Mouse (Mus musculus) cerebellum, adult 2 months (tissue): ENCODE measurements around the gene Vamp3. TPM values are rescaled to one million over a fixed set of nuclear protein-coding genes. Genes with fewer than 3 reads are reported as not detected.

Experiments used
- DNase-seq, 2 experiments: peaks; one replicate each; pipeline ENCODE4 v3.0.0; 2021
- H3K27ac ChIP-seq: fragments of 200-500 bp; 2 replicates; pipeline ENCODE4 v1.5.1; 2012; ENCODE audit warnings: low read length, control low read depth, inconsistent platforms; ENCODE audit not compliant: insufficient read depth
- H3K27me3 ChIP-seq: fragments of 200-500 bp; 2 replicates; pipeline ENCODE4 v1.6.1; 2012; ENCODE audit warnings: inconsistent platforms, mild to moderate bottlenecking, low read length, moderate library complexity; ENCODE audit not compliant: control insufficient read depth, insufficient read depth
- H3K4me1 ChIP-seq: fragments of 200-500 bp; 2 replicates; pipeline ENCODE4 v1.6.1; 2011; ENCODE audit warnings: low read length; ENCODE audit not compliant: control insufficient read depth, insufficient read depth
- H3K4me3 ChIP-seq: fragments of 200-500 bp; replicated peaks from 2 replicates; pipeline ENCODE3; 2011; ENCODE audit warnings: mild to moderate bottlenecking, low read depth, low read length, control low read depth; ENCODE audit not compliant: insufficient read depth
- CTCF ChIP-seq: fragments of 200-500 bp; IDR thresholded peaks from 2 replicates; pipeline ENCODE4 v1.5.1; 2011; ENCODE audit warnings: low read depth, mild to moderate bottlenecking, control low read depth, low read length, moderate library complexity, borderline replicate concordance; ENCODE audit not compliant: insufficient read depth
- POLR2A ChIP-seq: fragments of 200-500 bp; IDR thresholded peaks from 2 replicates; pipeline ENCODE4 v1.6.1; 2011; ENCODE audit warnings: low read length, control low read depth, borderline replicate concordance; ENCODE audit not compliant: insufficient read depth
- WGBS: fragments of 180-500 bp; shearing (Covaris S2); methylation state at CpG from one replicate; pipeline ENCODE4 v1.1.7; 2018; 5-methylcytosine and 5-hydroxymethylcytosine counted together
- polyA plus RNA-seq: library from polyadenylated mRNA; depleted of rRNA; stranded (reverse); fragments of >200 nt; gene quantifications from 2 replicates; pipeline ENCODE4 v1.2.3, GENCODE M21; 2012

Gene Vamp3
- polyA plus RNA-seq, 1 experiment = 67.9 TPM

DNA sequence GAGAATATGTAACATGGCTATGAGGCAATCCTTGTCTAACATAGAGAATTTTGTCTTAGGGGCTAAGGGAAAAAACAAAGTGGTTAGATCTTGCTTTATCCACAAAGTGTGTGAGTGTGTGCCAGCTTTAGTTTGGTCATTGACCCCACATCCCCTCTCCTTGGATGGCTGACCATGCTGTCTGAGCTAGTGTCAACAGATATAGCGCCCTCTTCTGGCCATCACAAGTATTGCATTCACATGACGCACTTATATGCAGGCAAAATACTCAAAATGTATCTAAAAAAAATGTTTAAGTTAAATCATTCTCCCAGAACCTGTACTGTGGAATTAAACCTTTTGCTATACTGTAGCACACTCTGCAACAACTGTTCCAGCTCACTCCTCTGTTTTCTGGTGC lies 37.4 kb upstream of the Vamp3 start:
- peak in 1 of 2 experiments; percentile 43 for DNase-seq
- WGBS = 42% methylated on average over 2 of the region's 2 CpGs
- TF ChIP-seq CTCF (peak; percentile 70), POLR2A (no peak)

DNA sequence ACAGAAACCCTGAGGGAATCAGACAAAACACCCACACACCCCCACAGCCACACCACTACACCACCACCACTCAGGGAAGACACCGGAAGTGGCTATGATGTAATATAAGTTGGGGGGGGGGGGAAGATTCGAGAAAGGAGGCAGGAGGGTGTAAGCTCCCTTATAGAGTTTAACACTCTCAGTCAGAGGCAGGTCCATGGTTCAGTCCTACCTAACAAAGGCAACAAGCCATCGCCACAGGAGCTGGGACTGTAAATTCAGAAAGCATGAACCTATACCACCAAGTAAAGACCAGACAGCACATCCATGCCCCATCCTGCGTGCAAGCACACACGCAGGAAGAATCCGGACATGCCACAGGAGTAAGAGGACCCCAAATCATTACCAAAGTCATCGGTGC lies 31.5 kb upstream of the Vamp3 start, which contains the start of gene Gm13090:
Gm13090 (plus strand) TSS at position 301 of the 400 bp plus-strand sequence.
- H3K4me1 ChIP-seq = peaks cover 56% of the 10 kb centered on the region
- no peak for TF ChIP-seq POLR2A
- no peak for TF ChIP-seq CTCF
- H3K27ac ChIP-seq = peak within 1 kb of the TSS; percentile 97
- no peaks in the 10 kb centered on the region for H3K27me3 ChIP-seq
- H3K4me3 ChIP-seq = peak within 1 kb of the TSS; percentile 9
- no peak for DNase-seq
- 50% methylated on average over 7 of the region's 7 CpGs for WGBS

More for the DNA sequence above, 37.4 kb upstream of the Vamp3 start:
- Histone ChIP-seq H3K4me3 (no peak overlapping the region), H3K27me3 (no peaks in the 10 kb centered on the region), H3K27ac (peak overlapping the region; percentile 34; the same call in 1 of the 2 replicates), H3K4me1 (peaks cover 61% of the 10 kb centered on the region)

DNA sequence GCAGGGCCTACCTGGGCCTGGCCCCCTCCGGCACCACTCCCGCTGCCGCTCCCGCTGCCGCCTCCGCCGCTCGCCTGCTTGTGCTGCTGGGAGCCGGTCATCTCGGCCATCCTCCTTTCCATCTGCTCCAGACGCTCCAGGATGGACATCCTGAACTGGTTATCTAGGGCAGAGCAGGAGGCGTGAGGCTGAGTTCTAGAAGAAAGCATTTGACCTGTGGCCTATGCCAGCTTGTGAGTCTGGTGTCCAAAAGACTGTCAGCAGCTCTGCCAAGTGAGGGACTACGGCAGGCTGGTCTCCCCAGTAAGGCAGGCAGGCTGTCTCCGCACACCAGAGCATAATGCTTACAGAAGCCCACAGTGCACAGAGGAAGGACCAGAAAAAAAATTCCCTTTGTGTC lies 31.1 kb upstream of the Vamp3 start:
- WGBS = 20% methylated on average over 14 of the region's 14 CpGs
- Histone ChIP-seq H3K4me3 (no peak overlapping the region), H3K27me3 (no peaks in the 10 kb centered on the region), H3K27ac (peak overlapping the region; percentile 97), H3K4me1 (peaks cover 56% of the 10 kb centered on the region)
- TF ChIP-seq POLR2A = no peak
- TF ChIP-seq CTCF = no peak
- peak; percentile 86 to 94 for DNase-seq

DNA sequence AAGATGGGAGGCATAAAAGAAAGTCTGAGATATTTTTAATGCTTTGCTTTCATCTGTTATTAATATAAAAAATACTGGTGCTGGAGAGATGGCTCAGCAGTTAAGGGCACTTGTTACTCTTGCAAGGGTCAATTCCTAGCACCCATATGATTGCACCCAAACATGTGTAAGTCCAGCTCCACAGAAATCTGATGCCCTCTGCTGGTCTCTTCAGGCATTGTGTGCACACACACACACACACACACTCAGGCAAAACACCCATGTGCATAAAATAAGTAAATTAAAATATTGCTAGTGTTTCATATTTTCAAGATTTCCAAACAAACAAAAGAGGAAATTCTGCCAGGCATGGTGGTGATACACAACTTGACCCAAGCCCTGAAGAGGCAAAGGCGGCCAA lies 29.6 kb upstream of the Vamp3 start:
- no peak for TF ChIP-seq CTCF
- no peak for TF ChIP-seq POLR2A
- no peaks in the 10 kb centered on the region for H3K27me3 ChIP-seq
- DNase-seq = no peak
- H3K4me3 ChIP-seq = no peak overlapping the region
- H3K4me1 ChIP-seq = peaks cover 52% of the 10 kb centered on the region
- 100% methylated on average over 1 of the region's 1 CpGs for WGBS
- H3K27ac ChIP-seq = peak overlapping the region; percentile 97; the same call in 1 of the 2 replicates

DNA sequence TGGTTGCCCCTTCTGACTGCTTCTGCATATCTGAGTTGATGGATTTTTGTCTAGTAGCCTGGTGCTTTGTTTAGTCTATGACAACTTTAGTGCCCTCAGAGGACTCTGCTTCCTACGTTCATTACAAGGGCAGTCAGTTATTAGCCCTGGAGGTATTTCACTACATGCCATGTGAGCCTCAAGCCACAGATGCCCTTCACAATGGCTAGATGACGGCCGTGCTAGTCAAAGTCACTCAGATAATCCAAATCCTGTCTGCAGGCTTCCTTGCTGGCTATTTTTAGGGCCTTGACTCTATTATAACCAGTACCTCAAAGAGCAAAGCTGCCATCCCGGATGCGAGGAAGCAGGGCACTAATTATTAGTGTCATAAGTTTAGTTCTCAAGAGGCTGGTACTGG lies 25.3 kb upstream of the Vamp3 start:
- DNase-seq = no peak
- no peak overlapping the region for H3K4me3 ChIP-seq
- H3K4me1 ChIP-seq = peaks cover 15% of the 10 kb centered on the region
- no peaks in the 10 kb centered on the region for H3K27me3 ChIP-seq
- 79% methylated on average over 5 of the region's 5 CpGs for WGBS
- no peak overlapping the region for H3K27ac ChIP-seq
- TF ChIP-seq CTCF = no peak

DNA sequence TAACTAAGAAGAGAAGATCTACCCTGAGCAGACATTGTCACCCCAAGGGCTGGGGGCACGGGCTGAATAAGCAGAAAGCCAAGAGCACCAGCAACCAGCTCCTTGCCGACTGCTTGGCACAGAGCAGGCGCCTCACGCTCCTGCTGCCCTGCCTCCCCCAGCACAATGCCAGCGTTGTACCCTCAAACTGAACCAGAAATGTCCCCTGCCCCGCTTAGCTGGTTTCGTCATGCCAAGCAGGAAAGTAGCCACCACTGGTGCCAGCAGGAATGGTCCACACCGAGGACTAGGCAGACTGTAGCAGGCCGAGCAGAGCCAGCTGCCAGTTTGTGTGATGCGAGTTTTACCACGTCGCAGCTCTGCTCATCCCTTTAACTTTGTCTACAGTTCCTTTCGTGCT lies 24.2 kb upstream of the Vamp3 start:
- no peak for TF ChIP-seq POLR2A
- no peak for TF ChIP-seq CTCF
- no peak for DNase-seq
- Histone ChIP-seq H3K27ac (no peak overlapping the region), H3K4me1 (peaks cover 12% of the 10 kb centered on the region), H3K4me3 (no peak overlapping the region), H3K27me3 (no peaks in the 10 kb centered on the region)
- 55% methylated on average over 13 of the region's 13 CpGs for WGBS

DNA sequence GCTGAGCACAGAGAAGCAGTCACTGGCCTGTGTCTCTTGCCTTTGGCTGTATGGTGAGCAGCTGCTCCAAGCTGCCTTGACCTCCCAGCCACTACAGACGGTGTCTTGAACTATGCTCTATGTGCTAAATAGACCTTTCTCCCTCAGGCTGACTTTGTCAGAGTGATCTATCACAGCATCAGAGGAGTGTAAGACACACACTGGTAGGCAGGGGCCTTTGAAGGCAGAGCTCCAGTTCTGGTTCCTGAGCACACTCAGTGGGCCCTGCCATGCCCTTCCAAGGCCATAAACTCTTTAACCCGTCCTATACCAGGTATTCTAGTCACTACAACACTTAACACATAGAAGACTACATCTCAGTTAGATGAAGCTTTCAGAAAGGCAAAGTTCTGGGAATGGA lies 23.6 kb upstream of the Vamp3 start:
- WGBS = 83% methylated on average over 2 of the region's 2 CpGs
- H3K27ac ChIP-seq = no peak overlapping the region

DNA sequence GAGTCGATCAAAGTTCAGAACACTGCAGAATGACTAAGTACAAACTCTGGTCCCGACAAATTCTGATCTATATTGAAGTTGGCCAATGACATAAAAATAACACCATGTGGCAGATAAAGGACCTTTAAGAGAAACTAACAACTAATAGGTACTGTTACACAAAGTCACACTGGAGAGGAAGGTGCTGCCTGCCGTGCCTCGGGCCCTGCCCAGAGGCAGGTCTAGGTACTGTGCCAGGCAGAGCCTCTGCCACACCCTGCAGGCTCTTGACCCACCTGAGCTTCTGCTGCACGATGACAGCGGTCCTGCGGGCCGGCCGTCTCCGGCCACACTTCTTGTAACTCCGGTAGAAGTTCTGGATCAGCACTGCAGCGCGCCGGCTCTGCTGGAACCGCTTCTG lies 17.1 kb upstream of the Vamp3 start:
- TF ChIP-seq CTCF (no peak), POLR2A (no peak)
- H3K4me3 ChIP-seq = no peak overlapping the region
- H3K27ac ChIP-seq = no peak overlapping the region
- 84% methylated on average over 15 of the region's 15 CpGs for WGBS
- DNase-seq = no peak
- H3K4me1 ChIP-seq = peaks cover 3% of the 10 kb centered on the region; the same call in 1 of the 2 replicates
- H3K27me3 ChIP-seq = no peaks in the 10 kb centered on the region

More for the DNA sequence above, 23.6 kb upstream of the Vamp3 start:
- Histone ChIP-seq H3K4me3 (no peak overlapping the region), H3K4me1 (peaks cover 11% of the 10 kb centered on the region), H3K27me3 (no peaks in the 10 kb centered on the region)
- DNase-seq = no peak
- TF ChIP-seq POLR2A (no peak), CTCF (no peak)
